Comparison of ENCODE assay signal across 1 mouse cellular context in the genomic region with DNA sequence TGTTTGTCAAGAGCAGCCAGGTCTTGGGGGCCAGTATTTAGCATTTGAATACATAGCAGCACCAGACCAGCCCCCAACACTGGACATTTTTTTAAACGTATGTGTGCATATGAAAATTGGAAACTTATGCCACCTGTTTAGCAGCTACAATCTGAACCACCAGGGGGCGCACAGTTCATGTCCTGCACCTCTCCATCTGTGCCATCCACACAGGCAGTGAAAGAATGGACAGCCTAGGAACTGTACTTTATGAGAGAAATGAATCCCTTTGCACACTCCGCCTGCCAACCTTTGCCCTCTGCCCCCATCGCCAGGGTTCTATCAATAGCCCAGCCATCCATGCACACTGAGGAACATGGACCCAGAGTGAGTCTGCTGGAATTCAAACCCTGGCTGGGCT.
TF ChIP-seq lines count a peak whose summit lies in the region.

No protein-coding gene starts in this region.

TF ChIP-seq in MEL, 35 proteins besides CTCF, POLR2A, EP300 and RAD21 (continued from another document):
- no peak for TF ChIP-seq TBP (IDR thresholded peaks at IDR 0.05; ENCODE audit: low read depth, low read length)
- TF ChIP-seq SIN3A (IDR thresholded peaks at IDR 0.05; ENCODE audit: low read length): no peak
- TF ChIP-seq ZMIZ1 (IDR thresholded peaks at IDR 0.05; ENCODE audit: low read depth, low read length): no peak
- TF ChIP-seq RCOR1 (IDR thresholded peaks at IDR 0.05; ENCODE audit: low read depth, low read length): no peak
- TF ChIP-seq USF1 (IDR thresholded peaks at IDR 0.05; ENCODE audit: low read depth, low read length): no peak
- TF ChIP-seq MEF2A (IDR thresholded peaks at IDR 0.05; ENCODE audit: extremely low read depth, insufficient replicate concordance, low read depth, low read length, poor library complexity, severe bottlenecking): no peak
- TF ChIP-seq SMC3 (IDR thresholded peaks at IDR 0.05; ENCODE audit: low read depth, low read length): peak; percentile 49
- TF ChIP-seq TCF12 (IDR thresholded peaks at IDR 0.05; ENCODE audit: low read depth, low read length): peak; percentile 26; the same call in 1 of the 2 replicates
- no peak for TF ChIP-seq ZKSCAN1 (IDR thresholded peaks at IDR 0.05; ENCODE audit: low read depth, low read length)
- peak; percentile 20; the same call in 1 of the 2 replicates for TF ChIP-seq ZC3H11A (IDR thresholded peaks at IDR 0.05; ENCODE audit: low read depth, low read length)
- TF ChIP-seq MYB (IDR thresholded peaks at IDR 0.05; ENCODE audit: low read depth, low read length): no peak
- TF ChIP-seq POLR2AphosphoS5 (IDR thresholded peaks at IDR 0.05; ENCODE audit: borderline replicate concordance, low read depth, low read length): no peak
- no peak for TF ChIP-seq HCFC1 (IDR thresholded peaks at IDR 0.05; ENCODE audit: low read depth, low read length)
- no peak for TF ChIP-seq GATA1 (IDR thresholded peaks at IDR 0.05; ENCODE audit: low read depth, low read length)
- no peak for TF ChIP-seq ELF1 (IDR thresholded peaks at IDR 0.05; ENCODE audit: low read depth, low read length)
- no peak for TF ChIP-seq CHD2 (IDR thresholded peaks at IDR 0.05; ENCODE audit: low read length)
